Mouse (Mus musculus) C2C12 (cell line): Measurements from ENCODE around the gene Syp.

ENCODE experiments used
- CEBPB ChIP-seq: IDR thresholded peaks from one replicate; pipeline ENCODE4 v1.6.1; 2011; ENCODE audit warnings: low read depth, mild to moderate bottlenecking, control low read depth, moderate library complexity
- CTCF ChIP-seq: IDR thresholded peaks from one replicate; pipeline ENCODE4 v1.5.1; 2011; ENCODE audit not compliant: control insufficient read depth, insufficient read depth, insufficient read length
- FOSL1 ChIP-seq: IDR thresholded peaks from one replicate; pipeline ENCODE4 v1.8.0; 2011; ENCODE audit warnings: mild to moderate bottlenecking, low read length; ENCODE audit not compliant: poor library complexity, insufficient read depth, severe bottlenecking
- MAX ChIP-seq: IDR thresholded peaks from one replicate; pipeline ENCODE4 v1.6.1; 2011; ENCODE audit warnings: mild to moderate bottlenecking, control low read depth
- MYOG ChIP-seq: IDR thresholded peaks from one replicate; pipeline ENCODE4 v1.6.1; 2011; ENCODE audit not compliant: control insufficient read depth, insufficient read length; ENCODE audit errors: extremely low read depth
- USF1 ChIP-seq: IDR thresholded peaks from one replicate; pipeline ENCODE4 v1.6.1; 2011; ENCODE audit warnings: low read depth, mild to moderate bottlenecking, control low read depth, moderate library complexity

DNA sequence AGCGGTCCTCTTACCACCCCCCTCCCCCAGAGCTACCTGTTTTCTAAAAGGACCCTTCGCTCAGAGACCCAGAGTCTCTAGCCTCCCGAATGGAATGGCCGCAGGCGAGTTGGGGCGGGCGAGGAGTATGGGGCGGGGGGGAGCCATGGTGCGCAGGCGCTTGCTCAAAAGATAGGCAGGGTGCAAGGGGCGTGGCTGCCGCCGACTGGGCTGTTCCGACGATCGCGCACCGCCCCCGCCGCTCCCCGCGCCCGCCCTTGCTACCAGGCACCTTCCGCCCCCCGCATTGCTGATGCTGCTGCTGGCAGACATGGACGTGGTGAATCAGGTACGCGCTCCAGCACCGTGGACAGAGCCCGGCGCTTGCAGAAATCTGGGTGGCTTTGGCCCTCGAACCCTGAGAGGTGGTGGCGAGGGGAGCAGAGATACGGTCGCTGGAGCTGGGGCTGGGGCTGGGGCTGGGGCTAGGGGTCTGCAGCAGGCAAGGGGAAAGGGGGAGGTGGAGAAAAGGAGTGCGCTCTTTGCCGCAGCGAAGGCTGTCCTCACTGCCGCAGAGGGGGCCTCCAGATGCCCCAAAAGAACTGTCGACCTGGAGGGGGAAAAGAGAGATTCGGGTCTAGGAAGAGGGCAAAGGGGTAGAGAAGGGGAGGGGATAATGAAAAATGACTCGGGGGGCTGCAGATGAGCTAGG lies at the start of gene Syp:
- no peak for TF ChIP-seq CTCF
- no peak for TF ChIP-seq USF1
- no peak for TF ChIP-seq MAX
- no peak for TF ChIP-seq MYOG
- TF ChIP-seq CEBPB = no peak
- no peak for TF ChIP-seq FOSL1
